Mouse (Mus musculus): ENCODE data around the gene Dqx1.

DNA sequence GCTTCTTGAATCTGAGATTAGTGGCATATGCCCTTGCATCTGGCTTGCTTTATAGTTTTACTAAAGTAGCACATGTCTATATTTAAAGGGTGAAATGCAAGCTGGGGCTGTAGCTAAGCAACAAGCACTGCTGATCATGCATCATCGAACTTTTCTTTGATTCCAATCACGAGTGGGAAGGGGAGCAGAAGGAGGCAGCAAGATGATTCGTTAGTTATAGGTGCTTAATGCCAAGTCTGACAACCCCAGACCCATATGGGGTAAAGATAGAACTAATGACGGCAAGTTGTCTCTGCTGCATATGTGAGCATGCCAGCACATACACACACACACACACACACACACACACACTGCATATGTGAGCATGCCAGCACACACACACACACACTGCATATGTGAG lies 46.5 kb downstream of the Dqx1 start:
- TF ChIP-seq CTCF (IDR thresholded peaks at IDR 0.05; ENCODE audit: extremely low read depth, insufficient read length, insufficient replicate concordance, low read depth, low read length) (no peak), POLR2A (IDR thresholded peaks at IDR 0.05; ENCODE audit: low read depth, low read length) (no peak)

All from small intestine, adult 2 months (tissue).